8 mouse cellular contexts compared by ENCODE assay signal in the genomic region with DNA sequence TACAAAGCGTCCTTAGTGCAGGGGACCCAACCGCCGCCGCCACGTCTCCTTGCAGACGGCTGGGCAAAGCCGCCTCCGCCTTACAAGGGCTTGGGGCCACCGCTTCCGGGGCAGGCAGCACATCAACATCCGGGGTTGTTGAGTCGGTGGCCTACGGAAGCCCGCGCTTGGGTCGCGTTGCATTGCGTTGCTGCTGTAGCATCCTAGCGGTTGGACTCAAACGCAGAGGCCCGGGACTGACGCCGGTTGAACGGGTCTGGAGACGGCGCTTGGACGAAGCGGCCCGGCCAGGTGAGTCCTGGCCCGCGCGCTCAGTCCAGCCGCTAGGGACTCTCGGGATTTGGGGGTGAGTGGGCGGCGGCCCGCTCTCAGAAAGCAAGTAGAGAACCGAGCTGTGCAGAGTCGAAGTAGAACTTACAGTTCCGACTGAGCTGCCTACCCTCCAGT. TPM values are rescaled to one million over a fixed set of nuclear protein-coding genes. Genes with fewer than 3 reads are reported as not detected.
DNase-seq lines count a peak whose midpoint lies in the region; ATAC-seq and TF ChIP-seq lines count a peak whose summit lies in the region.

A gene (minus strand): TSS at position 57 of the 447 bp plus-strand sequence.

- ATAC-seq in cerebellum, adult (ENCODE audit: insufficient number of reproducible peaks, low FRiP score, low TSS enrichment) = peak; percentile 96
- peak; percentile 99 for ATAC-seq in forebrain, embryonic 13.5 days
- peak; percentile 95 for ATAC-seq in liver, postnatal 0 days
- ATAC-seq in neural tube, embryonic 14.5 days (ENCODE audit: low read depth) = peak; percentile 100

- no peak for TF ChIP-seq POLR2A in ES-Bruce4 (IDR thresholded peaks at IDR 0.05; ENCODE audit: insufficient read depth, low read length)

- no peak for TF ChIP-seq EP300 in ES-Bruce4 (IDR thresholded peaks at IDR 0.05; ENCODE audit: insufficient read depth, low read depth, low read length)
- no peak for TF ChIP-seq EP300 in liver, postnatal 0 days (IDR thresholded peaks at IDR 0.05; ENCODE audit: low read depth)

- H3K9me3 ChIP-seq in ES-Bruce4 (replicated peaks; ENCODE audit: control insufficient read depth, insufficient read depth, low read length, poor library complexity, severe bottlenecking) = no peaks in the 10 kb centered on the region
- H3K9me3 ChIP-seq in forebrain, embryonic 13.5 days (replicated peaks) = peaks cover 9% of the 10 kb centered on the region
- H3K9me3 ChIP-seq in liver, postnatal 0 days (ENCODE audit: low read length) = no peaks in the 10 kb centered on the region
- peaks cover 5% of the 10 kb centered on the region for H3K9me3 ChIP-seq in neural tube, embryonic 14.5 days (ENCODE audit: control insufficient read depth, low read length)

- WGBS in forebrain, embryonic 13.5 days = under 1% methylated on average over 40 of the region's 40 CpGs
- WGBS in large intestine, adult 2 months = 0% methylated on average over 40 of the region's 40 CpGs
- 1% methylated on average over 40 of the region's 40 CpGs for WGBS in liver, postnatal 0 days (ENCODE audit: insufficient replicate concordance)
- WGBS in neural tube, embryonic 14.5 days = 1% methylated on average over 40 of the region's 40 CpGs

- peaks cover 13% of the 10 kb centered on the region for H3K36me3 ChIP-seq in ES-Bruce4 (ENCODE audit: control insufficient read depth, insufficient read depth, low read length, poor library complexity, severe bottlenecking)
- H3K36me3 ChIP-seq in forebrain, embryonic 13.5 days (ENCODE audit: poor library complexity, severe bottlenecking) = peaks cover 30% of the 10 kb centered on the region
- H3K36me3 ChIP-seq in liver, postnatal 0 days (replicated peaks; ENCODE audit: insufficient read depth, low read length) = peaks cover 18% of the 10 kb centered on the region
- peaks cover 14% of the 10 kb centered on the region; the same call in 1 of the 2 replicates for H3K36me3 ChIP-seq in neural tube, embryonic 14.5 days (ENCODE audit: control insufficient read depth, insufficient read depth, low read length)

- H3K4me2 ChIP-seq in forebrain, embryonic 13.5 days = peak within 1 kb of the TSS; percentile 75
- peak within 1 kb of the TSS; percentile 88 for H3K4me2 ChIP-seq in liver, postnatal 0 days (ENCODE audit: low read depth, low read length)
- peak within 1 kb of the TSS; percentile 64 for H3K4me2 ChIP-seq in neural tube, embryonic 14.5 days (ENCODE audit: low read depth, low read length)

- TF ChIP-seq CTCF in ES-Bruce4 (IDR thresholded peaks at IDR 0.05; ENCODE audit: low read depth, low read length) = no peak
- peak; percentile 27 for TF ChIP-seq CTCF in liver, postnatal 0 days (IDR thresholded peaks at IDR 0.05; ENCODE audit: low read depth)

- peak within 1 kb of the TSS; percentile 90 for H3K4me3 ChIP-seq in ES-Bruce4 (ENCODE audit: low read depth, low read length)
- H3K4me3 ChIP-seq in forebrain, embryonic 13.5 days = peak within 1 kb of the TSS; percentile 84
- peak within 1 kb of the TSS; percentile 94 for H3K4me3 ChIP-seq in liver, postnatal 0 days (ENCODE audit: low read depth, low read length)
- peak within 1 kb of the TSS; percentile 78 for H3K4me3 ChIP-seq in neural tube, embryonic 14.5 days (ENCODE audit: low read depth, low read length)

- H3K27ac ChIP-seq in ES-Bruce4 (ENCODE audit: insufficient read depth, low read length) = no peak within 1 kb of the TSS
- peak within 1 kb of the TSS; percentile 75 for H3K27ac ChIP-seq in forebrain, embryonic 13.5 days
- peak within 1 kb of the TSS; percentile 90 for H3K27ac ChIP-seq in liver, postnatal 0 days (ENCODE audit: low read depth)
- peak within 1 kb of the TSS; percentile 79 for H3K27ac ChIP-seq in neural tube, embryonic 14.5 days (ENCODE audit: low read depth, low read length)

- H3K27me3 ChIP-seq in ES-Bruce4 (ENCODE audit: control insufficient read depth, insufficient read depth, low read length, poor library complexity, severe bottlenecking) = no peaks in the 10 kb centered on the region
- no peaks in the 10 kb centered on the region for H3K27me3 ChIP-seq in forebrain, embryonic 13.5 days
- no peaks in the 10 kb centered on the region for H3K27me3 ChIP-seq in liver, postnatal 0 days (ENCODE audit: insufficient read depth, low read length)
- H3K27me3 ChIP-seq in neural tube, embryonic 14.5 days (ENCODE audit: control insufficient read depth, insufficient read depth, low read length) = no peaks in the 10 kb centered on the region

- peaks cover 1% of the 10 kb centered on the region for H3K4me1 ChIP-seq in ES-Bruce4 (ENCODE audit: control insufficient read depth, insufficient read depth, low read length)
- H3K4me1 ChIP-seq in forebrain, embryonic 13.5 days = peaks cover 17% of the 10 kb centered on the region
- peaks cover 13% of the 10 kb centered on the region for H3K4me1 ChIP-seq in liver, postnatal 0 days (ENCODE audit: insufficient read depth)
- peaks cover 10% of the 10 kb centered on the region for H3K4me1 ChIP-seq in neural tube, embryonic 14.5 days (ENCODE audit: control insufficient read depth, insufficient read depth, low read length)

- H3K9ac ChIP-seq in ES-Bruce4 (ENCODE audit: low read depth, poor library complexity, severe bottlenecking) = peak within 1 kb of the TSS; percentile 86
- H3K9ac ChIP-seq in forebrain, embryonic 13.5 days = peak within 1 kb of the TSS; percentile 92
- peak within 1 kb of the TSS; percentile 92 for H3K9ac ChIP-seq in liver, postnatal 0 days (replicated peaks)
- H3K9ac ChIP-seq in neural tube, embryonic 14.5 days (replicated peaks; ENCODE audit: low read depth, low read length) = peak within 1 kb of the TSS; percentile 88

- peak; percentile 90 to 92 for DNase-seq in heart, postnatal 10 days
- peak; percentile 67 for DNase-seq in large intestine, adult 2 months (ENCODE audit: low read depth, low spot score)
- DNase-seq in liver, postnatal 0 days = peak; percentile 88
- DNase-seq in testis, postnatal 10 days (ENCODE audit: low spot score) = peak; percentile 87

- intact Hi-C loops in heart, postnatal 10 days (cut with DNase I) = loop anchor here (2.0 kb wide), 1 partner anchor 32 kb away; a partner anchor contains a TSS

RNA-seq across cellular contexts. Expression of the gene that starts here (rescaled TPM):
- polyA plus RNA-seq in ES-Bruce4 (2011; ENCODE audit: insufficient read depth, insufficient read length, low read depth, missing spikeins) = 41.7 and 44.0 TPM in 2 replicates
- 9.6 and 10.2 TPM in 2 replicates for polyA plus RNA-seq in forebrain, embryonic 13.5 days (2015; fragmentation: Nextera tagmentation; extraction: Ambion mirVana)
- 10 to 100 TPM; 44.6 to 44.7 TPM for total RNA-seq in heart, postnatal 10 days (2021)
- polyA plus RNA-seq in large intestine, adult 2 months (2012; rRNA removed) = 12.4 and 14.5 TPM in 2 replicates
- polyA plus RNA-seq in liver, postnatal 0 days (2015; fragmentation: Nextera tagmentation; extraction: Ambion mirVana) = 8.2 and 9.0 TPM in 2 replicates
- 15.0 and 18.2 TPM in 2 replicates for polyA plus RNA-seq in neural tube, embryonic 14.5 days (2014; fragmentation: Nextera tagmentation; extraction: Ambion mirVana)
